Mouse (Mus musculus) thymus, adult 18-20 months (tissue): ENCODE results near the gene Fam172a.

Source experiments
- DNase-seq, 2 experiments: peaks; one replicate each; pipeline ENCODE4 v3.0.0; 2022; ENCODE audit warnings: mixed read lengths in 2 of 2

Fam172a gene

GRCm38 (mm10) chr13:77977121-77977520 is 275.3 kb downstream of the Fam172a start:
- no peak for DNase-seq

- DNase-seq: no peak
These were observed 280.4 kb downstream of the Fam172a start for GRCm38 (mm10) chr13:77982105-77982851.

DNA sequence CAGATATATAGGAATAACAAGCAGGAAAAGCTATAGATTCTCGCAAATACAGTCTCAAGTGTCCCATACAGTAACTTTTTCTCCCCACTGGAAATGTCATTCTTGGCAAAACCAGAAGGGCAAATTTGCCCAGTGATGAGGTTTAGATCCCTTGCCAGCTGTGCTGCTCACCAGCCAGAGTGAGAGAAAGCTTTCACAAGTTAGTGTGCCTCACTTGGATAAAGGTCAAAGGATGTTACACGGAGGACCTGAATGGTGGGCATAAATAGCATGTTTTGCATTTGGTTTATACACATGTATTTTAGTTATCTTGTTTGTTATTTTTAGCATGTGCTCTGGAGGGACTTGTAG is 281.0 kb downstream of the Fam172a start:
- DNase-seq: no peak

DNA sequence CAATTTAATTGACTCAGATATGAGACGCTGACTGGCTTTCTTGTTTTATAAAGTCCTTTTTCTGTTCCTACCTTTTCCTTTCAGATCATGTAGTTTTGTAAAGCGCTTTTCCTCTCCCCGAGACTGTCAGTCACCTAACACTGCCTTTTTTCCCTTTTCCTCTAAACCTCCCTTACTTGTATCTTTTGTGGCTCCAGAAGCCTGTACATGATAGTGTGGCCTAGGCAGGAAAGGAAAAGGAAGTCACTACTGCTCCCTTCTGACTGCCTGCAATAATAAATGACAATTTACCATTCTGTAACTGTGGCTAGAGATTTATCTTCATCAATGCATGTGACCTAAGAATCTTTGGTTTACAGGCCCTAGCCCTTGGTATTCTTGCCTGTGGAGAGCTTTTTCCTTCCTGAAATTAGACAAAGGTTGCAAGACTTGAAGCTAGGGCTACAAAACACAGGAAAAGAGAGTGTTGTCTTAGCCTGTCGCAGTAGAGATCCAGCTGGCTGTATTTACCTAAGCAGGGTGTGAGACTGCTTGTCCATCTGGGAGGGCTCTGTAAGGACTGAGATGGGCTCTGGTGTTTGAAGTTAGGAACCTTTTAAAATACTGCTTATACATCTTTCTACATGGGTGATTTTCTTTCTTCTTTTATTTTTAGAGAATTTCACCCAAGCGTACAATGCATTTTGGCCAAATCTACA is 289.5 kb downstream of the Fam172a start:
- no peak for DNase-seq

GRCm38 (mm10) chr13:78004649-78005048 is 302.8 kb downstream of the Fam172a start:
- DNase-seq: no peak

- no peak for DNase-seq
These were observed 303.5 kb downstream of the Fam172a start for GRCm38 (mm10) chr13:78005344-78005743.

DNA sequence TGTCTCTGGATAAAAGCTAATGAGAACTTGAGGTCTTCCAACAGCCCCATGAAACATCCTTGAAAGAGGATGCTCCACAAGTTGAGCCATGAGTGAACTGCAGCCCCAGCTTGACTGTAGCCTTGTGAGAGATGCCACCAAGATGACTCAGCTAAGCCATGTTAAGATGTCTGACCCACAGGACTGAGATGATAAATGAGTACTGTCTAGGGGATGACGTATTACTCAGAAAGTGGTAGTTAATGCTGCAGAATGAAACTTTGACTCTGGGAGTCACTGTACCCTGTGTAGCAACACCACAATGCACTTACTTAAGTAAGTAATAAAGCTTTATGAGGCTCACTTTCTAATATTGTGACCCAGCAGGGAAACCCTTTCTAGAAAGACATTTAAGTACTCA is 308.3 kb downstream of the Fam172a start:
- DNase-seq: no peak

DNA sequence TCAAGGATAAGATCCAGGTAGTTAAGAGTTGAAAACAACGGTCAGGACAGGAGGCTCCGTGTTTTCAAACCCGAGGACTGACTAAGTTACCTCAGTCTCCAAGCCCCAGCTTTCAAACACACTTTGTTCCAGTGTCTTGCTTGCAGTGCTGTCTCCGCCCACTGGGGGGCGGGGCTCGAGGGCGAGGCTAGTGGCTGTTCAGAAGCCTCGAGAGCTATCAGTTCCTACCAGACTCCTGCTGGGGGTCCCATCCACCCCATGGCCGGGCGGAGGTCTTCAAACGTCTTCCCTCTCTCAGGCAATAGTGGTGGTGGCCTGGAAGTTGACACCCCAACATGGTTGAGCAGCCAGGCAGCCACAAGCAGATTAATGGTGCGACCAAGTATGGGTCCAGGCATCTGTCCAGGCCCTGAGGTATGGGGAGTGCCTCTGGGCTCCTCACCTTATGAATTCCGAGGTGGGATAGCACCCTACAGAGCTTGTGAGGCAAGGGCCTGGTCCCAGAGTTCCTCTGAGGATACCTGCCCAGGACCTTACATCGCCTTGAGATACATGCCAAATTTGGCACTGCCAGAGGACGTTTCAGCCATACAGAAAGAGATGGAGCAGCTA is 323.0 kb downstream of the Fam172a start, which contains the start of gene Pou5f2:
Gene Pou5f2 (plus strand): TSS at position 220 of the 612 bp plus-strand sequence.
- no peak for DNase-seq

DNA sequence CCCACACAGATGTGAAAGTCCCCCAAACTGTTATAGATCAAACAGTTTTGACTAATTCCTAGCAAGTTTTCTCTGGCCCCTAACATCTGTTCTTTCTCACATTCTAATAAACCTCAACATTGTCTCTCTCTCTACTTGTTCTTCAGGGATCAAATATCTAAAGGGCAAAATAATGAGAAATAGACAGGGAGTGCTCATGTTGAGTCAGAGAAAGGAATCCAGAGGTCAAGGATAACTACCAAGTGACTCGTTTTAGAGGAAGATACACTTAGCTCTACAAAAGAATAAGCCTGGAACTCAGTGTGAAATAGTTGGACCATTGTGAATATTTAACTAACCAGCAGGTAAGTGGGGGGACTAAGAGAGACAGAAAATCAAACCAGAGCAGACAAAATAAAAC is 331.0 kb downstream of the Fam172a start:
- DNase-seq: no peak

GRCm38 (mm10) chr13:78037203-78037602 is 335.4 kb downstream of the Fam172a start:
- no peak for DNase-seq

DNA sequence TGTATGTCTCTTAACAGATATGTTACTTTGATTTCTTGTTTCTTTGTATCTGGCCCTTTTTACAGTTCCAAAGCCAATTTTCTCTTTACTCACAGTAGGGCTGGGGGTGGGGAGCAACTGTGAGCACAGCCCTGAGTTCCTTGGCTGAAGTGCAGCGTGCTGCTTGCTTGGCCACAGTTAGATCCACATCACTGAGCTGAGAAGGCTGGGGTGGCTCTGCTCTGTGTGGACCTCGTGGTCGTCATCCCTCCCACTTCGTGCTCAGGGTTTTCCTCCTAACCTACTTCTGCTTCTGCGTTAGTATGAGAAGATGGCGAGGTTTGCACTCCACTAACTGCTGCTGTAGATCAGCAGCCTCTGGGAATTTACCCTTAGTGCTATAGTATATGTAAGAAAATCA is 341.4 kb downstream of the Fam172a start:
- no peak for DNase-seq

DNA sequence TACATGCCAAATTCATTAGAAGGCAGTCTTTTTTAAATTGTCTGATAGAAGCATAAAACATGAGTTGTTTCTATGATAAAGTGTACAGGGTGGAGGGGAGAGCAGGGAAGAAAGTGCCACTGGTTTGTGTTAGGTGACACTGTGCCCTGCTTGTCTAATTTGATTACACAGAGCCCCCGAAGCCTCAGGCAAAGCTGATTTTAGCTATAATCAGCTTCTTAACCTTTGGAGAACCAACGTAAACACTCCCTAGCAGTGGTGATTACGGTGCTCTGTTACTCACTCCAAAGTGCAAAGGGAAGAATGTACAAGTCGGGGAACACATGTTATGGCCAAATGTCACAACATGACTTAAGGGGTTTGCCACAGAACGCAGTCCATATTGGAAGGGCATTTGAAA is 343.3 kb downstream of the Fam172a start:
- DNase-seq: no peak

DNA sequence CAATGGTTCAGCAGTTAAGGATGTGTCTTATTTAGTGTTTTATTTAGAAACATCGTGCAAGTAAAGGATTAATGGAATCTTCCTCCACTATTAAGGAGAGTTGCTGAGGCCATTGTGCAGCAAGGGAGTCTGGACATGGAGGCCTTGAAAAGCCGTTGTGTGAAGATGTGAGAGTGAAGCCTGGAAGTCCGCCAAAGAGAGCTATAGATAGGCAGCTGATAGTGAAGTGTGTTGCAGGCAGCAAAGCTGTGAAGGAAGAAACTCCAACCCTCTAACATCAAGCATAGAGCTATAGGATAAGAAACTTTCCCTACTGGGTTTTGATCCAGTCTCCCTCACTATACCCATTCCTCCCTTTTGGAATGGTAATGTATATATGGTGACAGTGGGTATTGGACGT is 385.9 kb downstream of the Fam172a start:
- no peak for DNase-seq

DNA sequence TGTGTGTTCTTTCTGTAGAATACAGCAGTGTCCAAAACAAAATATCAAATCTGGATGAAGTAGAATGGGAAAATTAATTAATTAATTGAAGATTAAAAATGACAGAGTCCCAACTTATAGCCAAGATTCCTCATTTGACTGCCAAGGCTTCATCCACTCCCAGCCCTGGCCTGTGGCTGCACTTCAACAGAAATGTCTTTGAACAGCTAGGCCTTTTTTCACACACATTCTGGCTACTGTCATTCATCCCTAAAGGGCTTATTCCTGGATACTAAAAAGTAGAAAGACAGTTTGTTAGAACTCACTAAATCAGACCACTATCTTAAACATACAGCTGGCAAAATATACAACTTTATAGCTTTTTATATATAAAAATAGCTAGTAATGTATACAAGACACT is 388.9 kb downstream of the Fam172a start:
- DNase-seq: no peak

DNA sequence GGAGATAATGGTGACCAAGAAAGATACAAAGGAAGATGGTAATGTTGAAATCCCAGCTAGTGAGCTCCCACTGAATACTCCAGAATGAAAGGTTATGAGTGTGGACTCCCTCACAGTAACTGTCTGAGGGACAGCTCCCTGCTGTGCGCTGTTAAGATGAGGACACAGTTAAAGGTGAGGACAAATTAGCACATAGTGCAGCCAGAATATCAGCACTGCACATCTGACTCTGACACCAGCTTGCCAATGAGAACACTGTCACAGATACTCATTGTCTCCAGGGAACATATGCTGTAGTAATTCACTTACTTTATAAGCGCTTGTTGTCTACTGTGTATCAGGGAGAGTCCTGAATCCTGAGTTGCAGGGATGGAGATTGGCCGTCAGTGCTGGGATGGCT is 390.1 kb downstream of the Fam172a start:
- no peak for DNase-seq

DNA sequence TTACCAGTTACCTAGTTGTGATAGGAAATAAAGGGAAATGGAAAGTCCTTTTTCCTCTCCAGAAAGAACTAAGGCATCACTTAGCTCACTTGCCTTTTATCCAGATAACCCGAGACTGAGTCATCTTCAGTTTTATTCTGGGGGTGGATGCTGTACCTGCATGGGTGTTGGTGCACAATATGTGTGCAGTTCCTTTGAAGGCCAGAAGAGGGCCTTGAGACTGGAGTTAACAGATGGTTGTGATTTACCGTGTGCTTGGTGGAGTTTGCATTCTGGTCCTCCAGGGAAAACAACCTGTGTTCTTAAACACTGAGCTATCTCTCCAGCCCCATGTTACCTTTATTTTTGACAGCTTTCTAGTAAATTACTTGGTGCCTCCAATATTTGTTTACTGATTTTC is 392.5 kb downstream of the Fam172a start:
- DNase-seq: no peak

DNA sequence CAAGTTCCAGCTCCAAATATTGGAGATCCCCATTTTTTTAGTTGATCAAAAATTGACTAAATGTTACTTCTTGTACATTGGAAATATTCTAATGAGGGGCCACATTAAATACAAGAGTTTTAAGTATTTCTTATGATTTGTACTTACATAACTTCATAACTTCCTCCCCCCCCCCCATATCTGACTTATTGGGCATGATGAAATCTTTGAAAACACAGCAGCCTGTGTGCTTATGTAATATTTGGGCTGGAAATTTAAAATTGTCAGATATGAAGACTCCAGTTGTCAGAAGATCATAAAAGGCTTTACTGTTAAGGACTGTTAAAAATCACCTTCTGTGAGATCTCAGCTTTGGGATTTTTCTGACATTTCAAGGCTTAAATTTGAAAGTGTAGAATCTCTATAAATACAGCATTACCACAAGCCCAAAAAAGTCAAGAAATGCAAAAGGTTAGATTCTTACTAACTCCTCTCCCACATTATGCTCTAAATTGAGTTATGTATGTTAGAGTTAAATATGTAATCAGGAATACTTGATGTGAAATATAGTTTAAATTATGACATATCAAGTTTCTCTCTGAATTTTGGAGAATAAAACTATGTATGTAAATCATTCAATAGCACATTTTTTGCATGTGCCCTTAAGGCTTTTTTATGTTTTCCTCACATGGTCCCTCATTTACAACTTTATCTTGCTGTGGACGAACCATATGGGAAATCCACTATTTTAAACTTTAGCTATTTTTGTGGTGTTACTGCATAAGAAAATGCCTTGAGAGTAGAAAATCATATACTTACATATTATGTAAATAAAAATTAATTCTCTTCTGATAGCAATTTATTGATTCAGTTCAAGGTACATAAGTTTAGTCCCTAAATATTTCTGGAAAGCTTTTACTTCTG is 393.5 kb downstream of the Fam172a start:
- no peak for DNase-seq

DNA sequence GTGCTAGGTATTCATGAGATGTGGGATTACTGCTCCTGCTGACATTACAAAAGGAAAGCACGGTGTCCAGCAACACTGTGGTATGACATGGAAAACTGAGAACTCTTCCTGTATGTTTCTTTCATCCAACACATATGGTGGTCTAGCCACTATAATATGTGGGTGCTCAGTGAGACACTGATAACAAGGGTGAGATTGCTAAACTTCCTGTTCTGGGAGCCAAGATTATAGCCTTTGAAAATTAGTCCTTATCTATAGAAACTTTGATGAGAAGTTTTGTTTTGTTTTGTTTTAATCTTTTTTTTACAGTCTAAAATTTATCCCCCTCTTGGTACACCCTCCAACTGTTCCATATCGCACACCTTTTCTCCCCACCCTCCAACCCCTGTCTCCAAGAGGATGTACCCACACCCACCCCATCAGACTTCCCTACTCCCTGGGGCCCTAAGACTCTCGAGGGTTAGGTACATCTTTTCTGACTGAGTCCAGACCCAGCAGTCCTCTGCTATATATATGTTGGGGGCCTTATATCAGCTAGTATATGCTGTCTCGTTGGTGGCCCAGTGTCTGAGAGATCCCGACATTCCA is 397.1 kb downstream of the Fam172a start:
- no peak for DNase-seq

GRCm38 (mm10) chr13:78099746-78100530 is 398.1 kb downstream of the Fam172a start:
- DNase-seq: no peak

DNA sequence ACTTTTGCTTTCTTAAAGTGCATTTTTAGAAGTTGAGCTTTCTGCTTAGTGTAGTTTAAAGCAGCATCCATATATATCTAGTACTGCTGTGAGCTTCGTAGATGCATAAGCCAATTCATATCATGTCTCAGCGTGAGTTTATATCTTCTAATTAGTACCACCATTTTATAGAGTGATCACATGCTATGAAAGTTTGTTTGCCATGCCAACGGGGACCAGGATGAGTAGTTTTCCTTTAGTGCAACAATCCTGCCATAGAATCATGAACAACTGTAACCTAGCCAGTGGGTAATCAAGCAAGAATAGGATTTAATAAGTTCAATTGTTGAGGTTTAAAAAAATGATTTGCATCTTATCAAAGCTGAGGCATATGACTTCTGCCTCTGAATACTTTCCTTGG is 398.8 kb downstream of the Fam172a start:
- DNase-seq: no peak

GRCm38 (mm10) chr13:78102337-78102736 is 400.5 kb downstream of the Fam172a start:
- no peak for DNase-seq

DNA sequence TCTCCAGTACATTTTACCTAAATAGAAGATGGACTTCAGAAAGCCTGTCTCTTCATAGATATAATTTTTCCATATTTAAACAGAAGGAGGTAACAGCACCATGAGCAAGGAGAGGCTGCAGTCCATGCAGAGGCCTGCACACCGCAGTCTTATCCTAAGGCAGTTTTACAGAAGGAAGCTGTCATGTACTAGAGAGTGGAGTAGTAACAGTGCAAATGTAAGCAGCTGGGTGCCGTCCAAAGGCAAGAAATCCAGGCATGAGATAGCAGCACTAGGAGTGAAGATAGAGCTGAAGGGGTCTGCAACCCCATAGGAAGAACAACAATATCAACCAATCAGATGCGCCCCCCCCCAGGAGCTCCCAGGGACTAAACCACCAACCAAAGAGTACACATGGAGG is 403.0 kb downstream of the Fam172a start:
- no peak for DNase-seq
